Mouse (Mus musculus): ENCODE results near the gene Ccer1. TPM values are rescaled to one million over a fixed set of nuclear protein-coding genes. Genes with fewer than 3 reads are reported as not detected.
"Not testable (repeated sequence)": the region's sequence is repeated elsewhere in the genome, so short reads cannot be mapped to it uniquely, and the experiment has no call there.

The Ccer1 gene
- polyA plus RNA-seq, 1 experiment from 2014 or later: not detected

DNA sequence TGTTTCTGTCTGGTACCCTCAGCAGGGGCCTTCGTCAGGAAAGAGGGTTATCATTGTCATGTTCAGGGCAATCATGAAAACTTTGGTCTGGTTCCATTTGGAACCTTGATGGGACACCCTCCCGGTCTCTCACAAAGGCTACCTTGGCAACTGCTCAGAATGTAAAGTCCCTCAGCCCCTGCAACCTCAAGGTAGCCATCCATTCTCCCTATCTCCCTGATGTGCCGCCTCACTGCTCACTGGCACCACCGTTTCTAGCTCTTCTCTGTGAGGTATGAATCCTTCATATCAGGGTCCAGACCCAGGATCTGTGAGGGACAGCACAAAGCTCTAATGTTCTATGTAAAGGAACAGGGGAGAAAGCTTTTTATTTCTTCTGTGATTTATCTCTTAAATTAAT, 21.7 kb downstream of the Ccer1 start:
- Histone ChIP-seq H3K4me3 (no peak overlapping the region), H3K9me3 (no peaks in the 10 kb centered on the region), H3K4me1 (peaks cover 6% of the 10 kb centered on the region; the same call in 1 of the 2 replicates), H3K36me3 (no peaks in the 10 kb centered on the region), H3K27ac (0 out of 2 replicates have a peak overlapping the region, but pooled peaks have one; percentile 6), H3K27me3 (ENCODE audit: insufficient read depth, poor library complexity, severe bottlenecking) (no peaks in the 10 kb centered on the region)
- WGBS: 71% methylated on average over 4 of the region's 4 CpGs
- DNase-seq (ENCODE audit: low spot score): no peak

DNA sequence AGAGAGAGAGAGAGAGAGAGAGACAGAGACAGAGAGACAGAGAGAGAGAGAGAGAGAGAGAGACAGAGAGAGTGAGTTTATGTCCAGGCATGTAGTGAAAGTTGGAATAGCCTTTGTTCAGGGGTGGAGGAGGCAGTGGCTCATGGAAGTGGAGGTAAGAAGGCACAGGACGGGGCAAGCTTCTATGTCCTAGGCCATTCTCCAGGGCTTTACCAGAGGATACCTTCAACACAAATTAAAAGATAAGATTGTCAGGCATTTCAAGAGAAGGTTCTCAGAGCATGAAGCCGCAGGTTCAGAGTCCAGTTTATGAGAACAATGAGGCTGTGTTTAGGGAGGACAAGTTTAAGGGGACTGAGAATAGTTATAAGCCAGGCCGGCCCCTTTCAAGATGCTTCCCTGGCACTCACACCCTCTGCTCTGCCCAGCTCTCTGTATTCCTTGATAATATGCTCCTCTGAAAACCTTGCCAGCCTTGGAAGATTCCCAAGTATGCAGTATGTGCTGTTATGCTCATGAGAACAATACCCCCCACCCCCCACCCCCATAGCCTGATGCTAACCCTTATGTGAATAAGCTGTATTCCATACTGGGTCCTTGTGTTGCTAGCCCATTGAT, 22.5 kb downstream of the Ccer1 start:
- no peak for DNase-seq (ENCODE audit: low spot score)
- no peaks in the 10 kb centered on the region for H3K27me3 ChIP-seq (ENCODE audit: insufficient read depth, poor library complexity, severe bottlenecking)
- no peak overlapping the region for H3K27ac ChIP-seq
- H3K9me3 ChIP-seq: no peaks in the 10 kb centered on the region
- 70% methylated on average over 3 of the region's 3 CpGs for WGBS
- peaks cover 6% of the 10 kb centered on the region; the same call in 1 of the 2 replicates for H3K4me1 ChIP-seq
- H3K36me3 ChIP-seq: no peaks in the 10 kb centered on the region
- no peak overlapping the region for H3K4me3 ChIP-seq

DNA sequence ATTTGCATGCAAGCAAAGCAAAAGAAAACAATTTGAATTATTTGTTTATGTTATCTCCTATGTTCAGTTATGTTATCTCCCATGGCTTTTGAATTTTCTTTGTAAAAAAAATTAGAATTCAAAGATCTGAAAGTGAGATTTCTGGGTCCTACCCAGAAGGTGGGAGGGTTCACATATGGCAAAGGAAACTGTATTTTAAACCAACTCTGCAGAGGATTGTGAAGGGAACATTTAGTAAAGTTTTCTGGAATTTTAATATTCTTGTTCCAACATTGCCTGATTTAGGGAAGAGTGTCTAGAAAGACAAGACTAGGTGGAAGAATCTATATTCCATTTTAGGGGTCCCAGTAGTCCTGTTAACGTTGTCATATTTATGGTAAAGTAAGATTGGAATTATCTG, 24.4 kb downstream of the Ccer1 start:
- 70% methylated on average over 1 of the region's 1 CpGs for WGBS
- H3K27me3 ChIP-seq (ENCODE audit: insufficient read depth, poor library complexity, severe bottlenecking): no peaks in the 10 kb centered on the region
- no peaks in the 10 kb centered on the region for H3K9me3 ChIP-seq
- H3K36me3 ChIP-seq: no peaks in the 10 kb centered on the region
- H3K4me1 ChIP-seq: peaks cover 6% of the 10 kb centered on the region; the same call in 1 of the 2 replicates
- no peak for DNase-seq (ENCODE audit: low spot score)
- no peak overlapping the region for H3K27ac ChIP-seq
- no peak overlapping the region for H3K4me3 ChIP-seq

DNA sequence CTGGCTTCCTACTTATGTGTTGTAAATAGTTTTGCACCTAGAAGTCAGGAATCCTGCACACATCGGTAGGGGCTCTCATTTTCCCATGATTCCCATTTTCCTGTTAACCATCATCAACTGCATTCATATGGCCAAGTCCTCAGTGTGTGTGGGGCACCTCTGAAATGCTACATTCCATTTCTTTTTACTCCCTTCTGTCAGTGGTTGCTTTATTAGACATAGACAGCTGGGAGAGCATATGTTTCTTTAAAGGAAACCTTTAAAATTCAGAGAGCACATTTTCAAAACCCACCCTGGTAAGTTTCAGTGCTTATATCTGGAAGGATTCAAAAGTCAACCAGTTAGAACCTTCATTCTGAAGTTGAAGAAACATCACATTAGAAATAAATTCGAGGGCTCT, 25.2 kb downstream of the Ccer1 start:
- H3K36me3 ChIP-seq: no peaks in the 10 kb centered on the region
- no peak for DNase-seq (ENCODE audit: low spot score)
- no peaks in the 10 kb centered on the region for H3K9me3 ChIP-seq
- WGBS: 70% methylated on average over 2 of the region's 2 CpGs
- peaks cover 6% of the 10 kb centered on the region; the same call in 1 of the 2 replicates for H3K4me1 ChIP-seq
- H3K4me3 ChIP-seq: no peak overlapping the region
- H3K27ac ChIP-seq: no peak overlapping the region
- no peaks in the 10 kb centered on the region for H3K27me3 ChIP-seq (ENCODE audit: insufficient read depth, poor library complexity, severe bottlenecking)

DNA sequence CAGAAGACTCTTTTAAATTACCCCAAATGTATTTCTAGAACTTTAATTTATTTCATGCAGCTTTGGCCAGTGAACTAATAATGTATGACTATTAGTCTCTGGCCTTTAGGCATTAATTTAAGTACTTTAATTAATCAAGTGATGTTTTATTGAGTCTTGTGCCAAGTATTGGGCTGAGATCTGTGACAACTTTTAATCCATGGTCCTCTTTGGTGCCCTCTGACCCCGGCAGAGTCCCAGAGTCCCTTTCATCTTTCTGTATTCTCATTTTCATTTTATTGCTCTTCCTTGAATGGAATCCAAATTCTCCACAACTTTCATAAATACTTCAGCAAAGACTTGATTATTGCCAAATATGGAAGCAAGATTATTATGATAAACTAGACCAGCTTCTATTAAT, 27.8 kb downstream of the Ccer1 start:
- 90% methylated on average over 1 of the region's 1 CpGs for WGBS
- H3K4me1 ChIP-seq: no peaks in the 10 kb centered on the region
- no peaks in the 10 kb centered on the region for H3K36me3 ChIP-seq
- H3K4me3 ChIP-seq: no peak overlapping the region
- no peak for DNase-seq (ENCODE audit: low spot score)
- H3K27ac ChIP-seq: no peak overlapping the region
- no peaks in the 10 kb centered on the region for H3K9me3 ChIP-seq
- no peaks in the 10 kb centered on the region for H3K27me3 ChIP-seq (ENCODE audit: insufficient read depth, poor library complexity, severe bottlenecking)

DNA sequence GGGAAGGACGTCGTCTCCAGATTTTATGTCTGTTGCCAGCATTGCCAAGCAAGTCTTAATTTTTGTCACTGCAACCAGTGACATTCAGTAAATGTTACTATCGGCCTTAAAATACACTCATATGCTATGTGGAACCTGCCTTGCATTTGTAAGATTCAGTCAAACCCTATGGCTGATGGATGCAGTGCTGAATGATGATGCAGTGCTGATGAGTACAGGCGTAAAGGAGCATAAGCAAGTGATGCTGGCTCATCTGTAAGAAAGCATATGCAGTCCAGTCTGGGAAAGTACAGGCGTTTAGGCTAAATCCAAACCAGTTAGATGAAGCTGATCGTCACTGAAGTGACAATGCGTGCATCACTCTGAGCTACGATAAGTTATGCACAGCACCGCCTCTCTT, 29.9 kb downstream of the Ccer1 start:
- Histone ChIP-seq H3K27me3 (ENCODE audit: insufficient read depth, poor library complexity, severe bottlenecking) (no peaks in the 10 kb centered on the region), H3K9me3 (no peaks in the 10 kb centered on the region), H3K36me3 (no peaks in the 10 kb centered on the region), H3K4me1 (no peaks in the 10 kb centered on the region), H3K27ac (no peak overlapping the region), H3K4me3 (no peak overlapping the region)
- WGBS: 90% methylated on average over 9 of the region's 9 CpGs
- no peak for DNase-seq (ENCODE audit: low spot score)

DNA sequence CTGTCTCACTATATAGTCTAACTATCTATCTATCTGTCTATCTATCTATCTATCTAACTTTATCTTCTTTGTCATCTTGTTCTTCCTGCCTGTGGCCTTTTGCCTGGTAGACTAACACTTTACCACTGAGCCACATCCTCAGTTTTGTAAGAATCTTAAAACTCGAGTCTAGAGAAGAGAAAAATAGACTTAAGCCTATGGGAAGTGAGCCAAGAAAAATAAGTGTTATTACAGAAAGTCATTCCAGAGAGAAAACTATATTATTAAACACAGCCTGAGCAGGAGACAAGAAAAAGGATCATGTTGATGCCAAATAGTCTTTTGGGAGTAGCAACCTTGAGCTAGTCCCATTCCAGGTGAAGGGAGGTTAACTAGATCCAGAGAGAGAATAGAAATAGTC, 33.1 kb downstream of the Ccer1 start:
- H3K4me3 ChIP-seq: no peak overlapping the region
- H3K36me3 ChIP-seq: no peaks in the 10 kb centered on the region
- no peak for DNase-seq (ENCODE audit: low spot score)
- no peak overlapping the region for H3K27ac ChIP-seq
- no peaks in the 10 kb centered on the region for H3K27me3 ChIP-seq (ENCODE audit: insufficient read depth, poor library complexity, severe bottlenecking)
- 50% methylated on average over 1 of the region's 1 CpGs for WGBS
- H3K4me1 ChIP-seq: no peaks in the 10 kb centered on the region
- no peaks in the 10 kb centered on the region for H3K9me3 ChIP-seq

DNA sequence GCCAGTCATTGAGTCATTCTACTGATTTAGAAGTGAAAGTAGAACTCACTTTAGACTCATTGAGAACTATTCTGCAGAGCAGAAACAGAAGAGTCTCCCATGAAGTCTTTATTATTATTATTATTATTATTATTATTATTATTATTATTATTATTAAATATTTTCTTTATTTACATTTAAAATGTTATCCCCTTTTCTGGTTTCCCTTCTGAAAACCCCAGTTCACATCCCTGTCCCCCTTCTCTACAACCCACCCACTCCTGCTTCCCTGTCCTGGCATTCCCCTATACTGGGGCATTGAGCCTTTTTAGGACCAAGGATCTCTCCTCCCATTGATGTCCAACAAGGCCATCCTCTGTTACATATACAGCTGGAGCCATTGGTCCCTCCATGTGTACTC, 33.8 kb downstream of the Ccer1 start, which contains the start of gene C030005K15Rik:
C030005K15Rik (minus strand) TSS at position 101 of the 400 bp plus-strand sequence.
- DNase-seq (ENCODE audit: low spot score); H3K4me1 ChIP-seq; H3K9me3 ChIP-seq; H3K4me3 ChIP-seq; H3K27me3 ChIP-seq (ENCODE audit: insufficient read depth, poor library complexity, severe bottlenecking); H3K27ac ChIP-seq; H3K36me3 ChIP-seq: not testable (repeated sequence)

Other genes starting within 250 kb of the Ccer1 start
- 47.6 and 49.3 TPM in 2 replicates for gene Dcn, start 213.4 kb upstream of the Ccer1 start, polyA plus RNA-seq (2016; fragmentation: Nextera tagmentation; extraction: Ambion mirVana)
- 17.5 and 50.5 TPM in 2 replicates for gene Lum, start 127.9 kb upstream of the Ccer1 start, polyA plus RNA-seq (2016; fragmentation: Nextera tagmentation; extraction: Ambion mirVana)
- not detected in 2 replicates for gene Kera, start 86.2 kb upstream of the Ccer1 start, polyA plus RNA-seq (2016; fragmentation: Nextera tagmentation; extraction: Ambion mirVana)
- gene Epyc, start 49.0 kb upstream of the Ccer1 start, polyA plus RNA-seq (2016; fragmentation: Nextera tagmentation; extraction: Ambion mirVana): 0.18 and 0.29 TPM in 2 replicates
- not detected in 2 replicates for gene C030005K15Rik, start 33.7 kb downstream of the Ccer1 start, polyA plus RNA-seq (2016; fragmentation: Nextera tagmentation; extraction: Ambion mirVana)